Mouse (Mus musculus) heart, embryonic 13.5 days (tissue): ENCODE measurements around the gene Fes. TPM values are rescaled to one million over a fixed set of nuclear protein-coding genes. Genes with fewer than 3 reads are reported as not detected.

Experiments used
- ATAC-seq: fragments of 200-750 bp; cut with Nextera tagmentation; 2 replicates; pipeline ENCODE4 v1.8.0; 2017; ENCODE audit warnings: moderate TSS enrichment; ENCODE audit not compliant: insufficient number of reproducible peaks, low FRiP score, low TSS enrichment; ENCODE audit errors: extremely low read depth
- H3K27ac ChIP-seq: fragments of 300-500 bp; sonication (generic); replicated peaks from 2 replicates; pipeline ENCODE4 v1.5.1; 2015; ENCODE audit warnings: moderate library complexity, mild to moderate bottlenecking, inconsistent platforms
- H3K27me3 ChIP-seq: fragments of 300-500 bp; sonication (generic); replicated peaks from 2 replicates; pipeline ENCODE4 v1.6.1; 2015; ENCODE audit warnings: mild to moderate bottlenecking, inconsistent platforms
- H3K36me3 ChIP-seq: fragments of 300-500 bp; sonication (generic); 2 replicates; pipeline ENCODE4 v1.6.1; 2015; ENCODE audit warnings: mild to moderate bottlenecking, inconsistent platforms
- H3K4me1 ChIP-seq: fragments of 300-500 bp; sonication (generic); 2 replicates; pipeline ENCODE4 v1.6.1; 2015; ENCODE audit warnings: inconsistent platforms
- H3K4me2 ChIP-seq: fragments of 300-500 bp; sonication (generic); 2 replicates; pipeline ENCODE4 v1.6.1; 2015; ENCODE audit warnings: inconsistent platforms, mild to moderate bottlenecking, moderate library complexity
- H3K4me3 ChIP-seq: fragments of 300-500 bp; sonication (generic); 2 replicates; pipeline ENCODE4 v1.5.1; 2015; ENCODE audit warnings: moderate library complexity, mild to moderate bottlenecking, inconsistent platforms
- H3K9ac ChIP-seq: fragments of 300-500 bp; sonication (generic); 2 replicates; pipeline ENCODE4 v1.6.1; 2015; ENCODE audit warnings: inconsistent platforms, mild to moderate bottlenecking, moderate library complexity
- H3K9me3 ChIP-seq: fragments of 300-500 bp; sonication (generic); 2 replicates; pipeline ENCODE4 v1.6.1; 2016; ENCODE audit warnings: inconsistent platforms
- WGBS: fragments of 180-500 bp; shearing (Covaris S2); methylation state at CpG from one replicate; pipeline ENCODE4 v1.1.7; 2015; ENCODE audit warnings: mixed read lengths; 5-methylcytosine and 5-hydroxymethylcytosine counted together
- polyA plus RNA-seq: library from polyadenylated mRNA; unstranded; fragments of >200 nt; fragmentation: Nextera tagmentation; extraction: Ambion mirVana; gene quantifications from 2 replicates; pipeline ENCODE4 v1.2.1, GENCODE M21; 2015

The Fes gene
- polyA plus RNA-seq, 1 experiment from 2014 or later, result 10.8 TPM

DNA sequence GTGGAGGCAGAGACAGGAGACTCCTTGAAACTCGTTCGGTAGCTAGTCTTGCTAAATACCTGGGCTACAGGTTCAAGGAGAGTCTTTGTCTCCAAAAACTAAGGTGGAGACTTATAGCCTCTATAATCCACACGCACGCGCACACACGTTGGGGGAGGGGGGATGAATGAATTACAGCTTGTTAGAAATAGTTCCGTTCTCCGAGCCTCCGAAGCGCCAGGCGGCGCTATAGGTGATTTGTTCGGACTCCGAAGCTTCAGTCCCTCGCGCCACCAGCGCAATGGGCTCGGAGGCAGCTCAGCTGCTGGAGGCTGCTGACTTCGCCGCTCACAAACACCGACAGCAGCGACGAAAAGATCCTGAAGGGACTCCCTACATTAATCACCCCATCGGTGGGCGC is 44.9 kb downstream of the Fes start, which contains the start of gene Hddc3:
Gene Hddc3, plus strand, starts transcription at position 247 of the 400 bp plus-strand sequence.
- Histone ChIP-seq H3K27ac (peak within 1 kb of the TSS; percentile 76), H3K4me1 (peaks cover 62% of the 10 kb centered on the region), H3K4me3 (peak within 1 kb of the TSS; percentile 60), H3K9me3 (no peaks in the 10 kb centered on the region), H3K9ac (peak within 1 kb of the TSS; percentile 92), H3K4me2 (peak within 1 kb of the TSS; percentile 91), H3K27me3 (no peaks in the 10 kb centered on the region), H3K36me3 (peaks cover 5% of the 10 kb centered on the region; the same call in 1 of the 2 replicates)
- ATAC-seq, result no peak
- under 1% methylated on average over 25 of the region's 25 CpGs for WGBS

- H3K27me3 ChIP-seq, result no peaks in the 10 kb centered on the region
- no peak for ATAC-seq
Measured at GRCm38 (mm10) chr7:80341793-80342192, 46.0 kb downstream of the Fes start.

GRCm38 (mm10) chr7:80340793-80341192 is 47.0 kb downstream of the Fes start, which contains the start of gene Unc45a:
Gene Unc45a, minus strand, starts transcription at chr7:80341005.
- Histone ChIP-seq H3K4me2 (peak within 1 kb of the TSS; percentile 93), H3K27ac (peak within 1 kb of the TSS; percentile 93), H3K9me3 (no peaks in the 10 kb centered on the region), H3K27me3 (no peaks in the 10 kb centered on the region), H3K4me3 (peak within 1 kb of the TSS; percentile 72), H3K4me1 (peaks cover 46% of the 10 kb centered on the region), H3K36me3 (peaks cover 26% of the 10 kb centered on the region), H3K9ac (peak within 1 kb of the TSS; percentile 88)
- WGBS, result 2% methylated on average over 11 of the region's 11 CpGs
- peak; percentile 21; the same call in 1 of the 2 replicates for ATAC-seq

More at GRCm38 (mm10) chr7:80341793-80342192, 46.0 kb downstream of the Fes start:
- Histone ChIP-seq H3K9me3 (no peaks in the 10 kb centered on the region), H3K4me1 (peaks cover 56% of the 10 kb centered on the region), H3K9ac (0 out of 2 replicates have a peak overlapping the region, but pooled peaks have one; percentile 34), H3K4me2 (no peak overlapping the region), H3K4me3 (no peak overlapping the region), H3K36me3 (peaks cover 16% of the 10 kb centered on the region), H3K27ac (no peak overlapping the region)
- 62% methylated on average over 7 of the region's 7 CpGs for WGBS

GRCm38 (mm10) chr7:80339793-80340628 is 47.7 kb downstream of the Fes start:
- ATAC-seq, result peak; percentile 96
- under 1% methylated on average over 45 of the region's 45 CpGs for WGBS

GRCm38 (mm10) chr7:80339371-80339770 is 48.4 kb downstream of the Fes start:
- Histone ChIP-seq H3K4me1 (peaks cover 54% of the 10 kb centered on the region), H3K9ac (peak overlapping the region; percentile 88), H3K9me3 (no peaks in the 10 kb centered on the region), H3K27ac (peak overlapping the region; percentile 93), H3K27me3 (no peaks in the 10 kb centered on the region), H3K36me3 (peaks cover 35% of the 10 kb centered on the region), H3K4me2 (peak overlapping the region; percentile 93), H3K4me3 (peak overlapping the region; percentile 72)
- no peak for ATAC-seq
- 8% methylated on average over 17 of the region's 17 CpGs for WGBS

More at GRCm38 (mm10) chr7:80339793-80340628, 47.7 kb downstream of the Fes start:
- no peaks in the 10 kb centered on the region for H3K9me3 ChIP-seq
- H3K4me1 ChIP-seq, result peaks cover 49% of the 10 kb centered on the region
- peak overlapping the region; percentile 93 for H3K27ac ChIP-seq
- H3K4me2 ChIP-seq, result peak overlapping the region; percentile 93
- peak overlapping the region; percentile 88 for H3K9ac ChIP-seq
- peaks cover 29% of the 10 kb centered on the region for H3K36me3 ChIP-seq
- H3K4me3 ChIP-seq, result peak overlapping the region; percentile 72
- no peaks in the 10 kb centered on the region for H3K27me3 ChIP-seq

GRCm38 (mm10) chr7:80336932-80337331 is 50.8 kb downstream of the Fes start:
- Histone ChIP-seq H3K9me3 (no peaks in the 10 kb centered on the region), H3K4me1 (peaks cover 38% of the 10 kb centered on the region), H3K9ac (no peak overlapping the region), H3K27me3 (no peaks in the 10 kb centered on the region), H3K4me3 (no peak overlapping the region), H3K4me2 (no peak overlapping the region), H3K36me3 (peaks cover 60% of the 10 kb centered on the region), H3K27ac (no peak overlapping the region)
- no peak for ATAC-seq
- 86% methylated on average over 3 of the region's 3 CpGs for WGBS

GRCm38 (mm10) chr7:80334848-80335247 is 52.9 kb downstream of the Fes start:
- 73% methylated on average over 4 of the region's 4 CpGs for WGBS
- Histone ChIP-seq H3K4me1 (peaks cover 23% of the 10 kb centered on the region), H3K27ac (no peak overlapping the region), H3K4me3 (no peak overlapping the region), H3K27me3 (no peaks in the 10 kb centered on the region), H3K9me3 (no peaks in the 10 kb centered on the region), H3K4me2 (no peak overlapping the region), H3K36me3 (peaks cover 80% of the 10 kb centered on the region), H3K9ac (no peak overlapping the region)
- no peak for ATAC-seq

DNA sequence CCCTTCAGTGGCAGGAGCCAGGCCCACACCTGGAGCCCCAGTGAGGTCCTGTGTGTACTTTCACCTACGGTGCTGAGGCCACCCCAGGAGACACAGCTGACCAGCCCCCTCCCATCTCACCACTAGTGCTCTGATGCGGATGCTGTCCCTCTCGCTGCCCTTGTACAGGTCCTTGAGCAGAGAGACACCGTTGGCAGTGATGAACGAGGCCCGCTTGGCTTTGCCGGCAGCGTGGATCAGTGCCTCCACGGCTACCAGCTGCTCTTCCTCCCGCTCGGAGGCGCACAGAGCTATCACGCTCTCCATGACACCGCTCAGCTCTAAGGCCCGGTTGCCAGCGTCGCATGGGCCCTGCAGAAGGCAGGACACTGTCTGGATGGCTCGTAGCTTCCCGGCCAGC is 56.3 kb downstream of the Fes start:
- Histone ChIP-seq H3K9me3 (no peaks in the 10 kb centered on the region), H3K27me3 (no peaks in the 10 kb centered on the region), H3K27ac (no peak overlapping the region), H3K9ac (no peak overlapping the region), H3K36me3 (peaks cover 100% of the 10 kb centered on the region), H3K4me2 (no peak overlapping the region), H3K4me1 (0 out of 2 replicates have a peak, but pooled peaks cover 8% of the 10 kb centered on the region), H3K4me3 (no peak overlapping the region)
- WGBS, result 94% methylated on average over 19 of the region's 19 CpGs
- no peak for ATAC-seq

DNA sequence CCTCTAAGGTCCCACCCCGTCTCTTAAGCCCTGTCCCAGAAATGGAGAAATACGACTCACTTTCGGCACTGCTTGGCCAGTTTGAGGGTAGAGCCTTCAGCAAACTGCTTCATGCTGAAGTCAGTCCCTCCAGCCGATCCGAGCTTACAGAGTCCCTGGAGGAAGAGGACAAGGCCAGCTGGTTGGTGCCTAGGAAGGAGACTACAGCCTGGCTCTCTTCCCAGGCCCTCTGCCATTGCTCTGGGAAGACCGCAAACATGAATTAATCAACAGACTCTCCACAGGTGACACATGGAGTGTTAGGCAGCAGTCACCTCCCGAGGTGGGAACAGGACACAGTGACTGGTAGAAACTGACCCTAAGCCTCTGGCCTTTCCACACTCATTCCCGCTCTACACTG is 57.5 kb downstream of the Fes start:
- no peaks in the 10 kb centered on the region for H3K27me3 ChIP-seq
- 0 out of 2 replicates have a peak, but pooled peaks cover 8% of the 10 kb centered on the region for H3K4me1 ChIP-seq
- H3K27ac ChIP-seq, result no peak overlapping the region
- no peak overlapping the region for H3K4me2 ChIP-seq
- no peaks in the 10 kb centered on the region for H3K9me3 ChIP-seq
- WGBS, result 89% methylated on average over 8 of the region's 8 CpGs
- peaks cover 100% of the 10 kb centered on the region for H3K36me3 ChIP-seq
- no peak overlapping the region for H3K9ac ChIP-seq
- H3K4me3 ChIP-seq, result no peak overlapping the region
- ATAC-seq, result no peak
